10 mouse cellular contexts compared by ENCODE assay signal in genomic region chr11:59384441-59384959, GRCm38 (mm10). TPM values are rescaled to one million over a fixed set of nuclear protein-coding genes. Genes with fewer than 3 reads are reported as not detected.
A peak's percentile ranks its signal among the peaks of the same experiment; 100 is the strongest.
DNase-seq lines count a peak whose midpoint lies in the region; ATAC-seq lines count a peak whose summit lies in the region.
"Had no signal": no experiment of that assay in that cellular context is flagged by ENCODE, and none has a peak within 500 bp of the region (broad histone marks: within the 10 kb centered on the region; RNA-seq: fewer than 3 reads in every experiment).

No protein-coding gene starts in this region.

- H3K9ac ChIP-seq in heart, embryonic 12.5 days = no peak overlapping the region

- peak overlapping the region; percentile 63 for H3K27ac ChIP-seq in heart, embryonic 12.5 days (ENCODE audit: poor library complexity, severe bottlenecking)

- peaks cover 27% of the 10 kb centered on the region for H3K4me1 ChIP-seq in heart, embryonic 12.5 days (replicated peaks)

- intact Hi-C loops in left cerebral cortex, postnatal 4 days (cut with DNase I) = no loop called here

- no peak overlapping the region for H3K4me3 ChIP-seq in heart, embryonic 12.5 days

- no peaks in the 10 kb centered on the region for H3K27me3 ChIP-seq in heart, embryonic 12.5 days (replicated peaks)

- 16% methylated on average over 7 of the region's 7 CpGs for WGBS in heart, embryonic 12.5 days

- H3K9me3 ChIP-seq in heart, embryonic 12.5 days (replicated peaks) = no peaks in the 10 kb centered on the region; the same call in 1 of the 2 replicates

- no peak for DNase-seq in heart, adult 9 months (ENCODE audit: low spot score in 2 of 2)
- peak; percentile 69 for DNase-seq in embryo, embryonic 9.5 days (ENCODE audit: extremely low spot score)
- peak; percentile 84 for DNase-seq in kidney, adult 11 months
- DNase-seq in lung, postnatal 4 days = peak; percentile 22 to 69
- DNase-seq in left cerebral cortex, postnatal 4 days = no peak

- H3K36me3 ChIP-seq in heart, embryonic 12.5 days = no peaks in the 10 kb centered on the region

- H3K4me2 ChIP-seq in heart, embryonic 12.5 days = peak overlapping the region; percentile 32

- 0 out of 2 replicates have a peak, but pooled peaks have one; percentile 55 for ATAC-seq in heart, embryonic 12.5 days (ENCODE audit: insufficient number of reproducible peaks, low FRiP score)
- ATAC-seq in activated CD4-positive, CD25-positive, alpha-beta regulatory T cell, adult 4 months = no peak
- no peak for ATAC-seq in megakaryocyte, adult 5-6 weeks (ENCODE audit: poor library complexity, severe bottlenecking)

RNA-seq across cellular contexts. Expression of gene Prss38, which starts 9.0 kb away (rescaled TPM):
- not detected in 2 replicates for polyA plus RNA-seq in heart, embryonic 12.5 days (2016; fragmentation: Nextera tagmentation; extraction: Ambion mirVana)
- total RNA-seq in left cerebral cortex, postnatal 4 days (2021) = not detected
- not detected for polyA plus RNA-seq in activated CD4-positive, CD25-positive, alpha-beta regulatory T cell, adult 4 months (2017; shearing (Covaris generic))
- total RNA-seq in megakaryocyte, adult 5-6 weeks (2015) = not detected in 2 replicates
- not detected in 2 replicates for total RNA-seq in megakaryocyte, adult 5-6 weeks (2017)
- polyA plus RNA-seq: gonadal fat pad, adult 2 months; neural tube, embryonic 14.5 days had no signal

Comparison
In these comparisons a context has a peak if more than half of its experiments do, and no peak if none do; other contexts are left out.
1. DNase-seq: peak in embryo, embryonic 9.5 days (single experiment), kidney, adult 11 months (single experiment) and lung, postnatal 4 days (2 of 2); none in heart, adult 9 months (0 of 2) and left cerebral cortex, postnatal 4 days (single experiment).